Mouse (Mus musculus) G1E (cell line): ENCODE measurements at regions not wholly inside any gene's neighbourhood (a gene's known extent, or its start where the extent isn't known, plus 50 kb on each side); places are given as distances from the start of the nearest gene placed in this dataset.

ENCODE experiments used
- CTCF ChIP-seq: IDR thresholded peaks from 2 replicates; pipeline ENCODE4 v1.5.1; 2012; ENCODE audit warnings: low read depth, low read length, inconsistent platforms, mixed read lengths
- GATA1 ChIP-seq: IDR thresholded peaks from 2 replicates; pipeline ENCODE4 v1.6.1; 2012; ENCODE audit warnings: borderline replicate concordance, low read length, inconsistent platforms, mixed read lengths
- GATA2 ChIP-seq: IDR thresholded peaks from 2 replicates; pipeline ENCODE4 v1.6.1; 2012; ENCODE audit warnings: low read depth, low read length, inconsistent platforms, borderline replicate concordance
- POLR2AphosphoS5 ChIP-seq: IDR thresholded peaks from 2 replicates; pipeline ENCODE4 v1.6.1; 2012; ENCODE audit warnings: low read depth, low read length, inconsistent platforms; ENCODE audit not compliant: insufficient replicate concordance
- TAL1 ChIP-seq: conservative IDR thresholded peaks from 2 replicates; pipeline ENCODE4 v1.6.1; 2012; ENCODE audit warnings: low read depth, low read length, inconsistent platforms, mixed read lengths

DNA sequence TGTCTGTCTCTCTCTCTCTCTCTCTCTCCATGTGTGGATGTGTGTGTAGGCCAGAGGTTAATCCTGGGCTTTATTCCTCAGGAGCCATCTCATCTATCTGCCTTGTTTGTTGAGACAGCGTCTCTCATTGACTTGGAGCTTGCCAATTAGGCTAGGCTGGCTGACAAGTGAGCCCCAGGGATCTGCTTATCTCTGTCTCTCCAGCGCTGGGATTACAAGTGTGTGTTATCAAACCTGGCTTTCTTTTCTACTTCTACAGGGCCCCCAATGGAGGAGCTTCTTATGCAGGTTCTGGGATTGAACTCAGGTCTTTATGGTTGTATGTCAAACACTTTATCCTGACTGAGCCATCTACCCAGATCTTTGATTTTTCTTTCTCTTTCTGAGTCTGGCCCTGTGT lies 112.4 kb upstream of the Usp9x start:
- TF ChIP-seq CTCF (no peak), POLR2AphosphoS5 (no peak), TAL1 (no peak), GATA1 (no peak), GATA2 (no peak)
